Mouse (Mus musculus): ENCODE measurements around the gene Cfap36. TPM values are rescaled to one million over a fixed set of nuclear protein-coding genes. Genes with fewer than 3 reads are reported as not detected.
A peak's percentile ranks its signal among the peaks of the same experiment; 100 is the strongest.

Gene Cfap36
- polyA plus RNA-seq, 1 experiment from 2014 or later = 41.5 TPM

GRCm38 (mm10) chr11:29219055-29219454 is 28.2 kb downstream of the Cfap36 start:
- Histone ChIP-seq H3K36me3 (ENCODE audit: control insufficient read depth, insufficient read depth) (peaks cover 45% of the 10 kb centered on the region), H3K27me3 (ENCODE audit: control insufficient read depth, insufficient read depth, low read length) (no peaks in the 10 kb centered on the region), H3K9ac (ENCODE audit: low read length) (no peak overlapping the region), H3K27ac (ENCODE audit: low read length) (no peak overlapping the region), H3K4me1 (ENCODE audit: control insufficient read depth, insufficient read depth, low read length) (no peaks in the 10 kb centered on the region), H3K9me3 (replicated peaks; ENCODE audit: control insufficient read depth, low read length) (no peaks in the 10 kb centered on the region), H3K4me2 (ENCODE audit: low read depth, low read length) (no peak overlapping the region), H3K4me3 (ENCODE audit: low read length) (no peak overlapping the region)
- ATAC-seq (replicated peaks; ENCODE audit: extremely low read depth, insufficient read depth, low FRiP score) = no peak

- H3K4me2 ChIP-seq (ENCODE audit: low read depth, low read length) = no peak overlapping the region
- H3K4me1 ChIP-seq (ENCODE audit: control insufficient read depth, insufficient read depth, low read length) = no peaks in the 10 kb centered on the region
- no peak for ATAC-seq (replicated peaks; ENCODE audit: extremely low read depth, insufficient read depth, low FRiP score)
- peaks cover 36% of the 10 kb centered on the region for H3K36me3 ChIP-seq (ENCODE audit: control insufficient read depth, insufficient read depth)
- no peaks in the 10 kb centered on the region for H3K27me3 ChIP-seq (ENCODE audit: control insufficient read depth, insufficient read depth, low read length)
- H3K4me3 ChIP-seq (ENCODE audit: low read length) = no peak overlapping the region
- no peaks in the 10 kb centered on the region for H3K9me3 ChIP-seq (replicated peaks; ENCODE audit: control insufficient read depth, low read length)
- 82% methylated on average over 2 of the region's 2 CpGs for WGBS
- H3K27ac ChIP-seq (ENCODE audit: low read length) = no peak overlapping the region
- no peak overlapping the region for H3K9ac ChIP-seq (ENCODE audit: low read length)
These were observed 31.0 kb downstream of the Cfap36 start for GRCm38 (mm10) chr11:29216196-29216595.

- Histone ChIP-seq H3K36me3 (ENCODE audit: control insufficient read depth, insufficient read depth) (peaks cover 16% of the 10 kb centered on the region), H3K27ac (ENCODE audit: low read length) (no peak overlapping the region), H3K27me3 (ENCODE audit: control insufficient read depth, insufficient read depth, low read length) (no peaks in the 10 kb centered on the region), H3K9me3 (replicated peaks; ENCODE audit: control insufficient read depth, low read length) (no peaks in the 10 kb centered on the region), H3K4me1 (ENCODE audit: control insufficient read depth, insufficient read depth, low read length) (no peaks in the 10 kb centered on the region), H3K4me2 (ENCODE audit: low read depth, low read length) (no peak overlapping the region), H3K9ac (ENCODE audit: low read length) (no peak overlapping the region), H3K4me3 (ENCODE audit: low read length) (no peak overlapping the region)
- no peak for ATAC-seq (replicated peaks; ENCODE audit: extremely low read depth, insufficient read depth, low FRiP score)
- 95% methylated on average over 2 of the region's 2 CpGs for WGBS
These were observed 37.4 kb downstream of the Cfap36 start for GRCm38 (mm10) chr11:29209774-29210173.

- Histone ChIP-seq H3K36me3 (ENCODE audit: control insufficient read depth, insufficient read depth) (peaks cover 27% of the 10 kb centered on the region), H3K27ac (ENCODE audit: low read length) (no peak overlapping the region), H3K9ac (ENCODE audit: low read length) (no peak overlapping the region), H3K4me1 (ENCODE audit: control insufficient read depth, insufficient read depth, low read length) (no peaks in the 10 kb centered on the region), H3K4me3 (ENCODE audit: low read length) (no peak overlapping the region), H3K9me3 (replicated peaks; ENCODE audit: control insufficient read depth, low read length) (no peaks in the 10 kb centered on the region), H3K27me3 (ENCODE audit: control insufficient read depth, insufficient read depth, low read length) (no peaks in the 10 kb centered on the region), H3K4me2 (ENCODE audit: low read depth, low read length) (no peak overlapping the region)
- ATAC-seq (replicated peaks; ENCODE audit: extremely low read depth, insufficient read depth, low FRiP score) = no peak
- whole genome bisulfite sequencing = 76% methylated on average over 5 of the region's 5 CpGs
These were observed 43.6 kb downstream of the Cfap36 start for GRCm38 (mm10) chr11:29203653-29204052.

GRCm38 (mm10) chr11:29188981-29189380 is 58.2 kb downstream of the Cfap36 start:
- ATAC-seq (replicated peaks; ENCODE audit: extremely low read depth, insufficient read depth, low FRiP score) = no peak
- H3K4me1 ChIP-seq (ENCODE audit: control insufficient read depth, insufficient read depth, low read length) = no peaks in the 10 kb centered on the region; the same call in none of the 2 replicates
- no peaks in the 10 kb centered on the region for H3K27me3 ChIP-seq (ENCODE audit: control insufficient read depth, insufficient read depth, low read length)
- 82% methylated on average over 2 of the region's 2 CpGs for WGBS
- no peak overlapping the region for H3K4me2 ChIP-seq (ENCODE audit: low read depth, low read length)
- no peak overlapping the region for H3K27ac ChIP-seq (ENCODE audit: low read length)
- H3K9ac ChIP-seq (ENCODE audit: low read length) = no peak overlapping the region
- no peak overlapping the region for H3K4me3 ChIP-seq (ENCODE audit: low read length)
- H3K36me3 ChIP-seq (ENCODE audit: control insufficient read depth, insufficient read depth) = peaks cover 22% of the 10 kb centered on the region; the same call in 1 of the 2 replicates
- no peaks in the 10 kb centered on the region for H3K9me3 ChIP-seq (replicated peaks; ENCODE audit: control insufficient read depth, low read length)

GRCm38 (mm10) chr11:29181751-29182150 is 65.5 kb downstream of the Cfap36 start:
- Histone ChIP-seq H3K4me3 (ENCODE audit: low read length) (no peak overlapping the region), H3K9me3 (replicated peaks; ENCODE audit: control insufficient read depth, low read length) (no peaks in the 10 kb centered on the region), H3K9ac (ENCODE audit: low read length) (no peak overlapping the region), H3K27me3 (ENCODE audit: control insufficient read depth, insufficient read depth, low read length) (no peaks in the 10 kb centered on the region), H3K4me1 (ENCODE audit: control insufficient read depth, insufficient read depth, low read length) (peaks cover 13% of the 10 kb centered on the region), H3K36me3 (ENCODE audit: control insufficient read depth, insufficient read depth) (peaks cover 19% of the 10 kb centered on the region; the same call in 1 of the 2 replicates), H3K27ac (ENCODE audit: low read length) (peak overlapping the region; percentile 61), H3K4me2 (ENCODE audit: low read depth, low read length) (peak overlapping the region; percentile 36)
- no peak; the same call in 1 of the 2 replicates for ATAC-seq (replicated peaks; ENCODE audit: extremely low read depth, insufficient read depth, low FRiP score)
- WGBS = 42% methylated on average over 5 of the region's 5 CpGs

- Histone ChIP-seq H3K36me3 (ENCODE audit: control insufficient read depth, insufficient read depth) (peaks cover 9% of the 10 kb centered on the region; the same call in 1 of the 2 replicates), H3K4me2 (ENCODE audit: low read depth, low read length) (no peak overlapping the region), H3K9ac (ENCODE audit: low read length) (no peak overlapping the region), H3K27ac (ENCODE audit: low read length) (peak overlapping the region; percentile 13; the same call in 1 of the 2 replicates), H3K4me3 (ENCODE audit: low read length) (no peak overlapping the region), H3K9me3 (replicated peaks; ENCODE audit: control insufficient read depth, low read length) (no peaks in the 10 kb centered on the region), H3K27me3 (ENCODE audit: control insufficient read depth, insufficient read depth, low read length) (no peaks in the 10 kb centered on the region), H3K4me1 (ENCODE audit: control insufficient read depth, insufficient read depth, low read length) (peaks cover 13% of the 10 kb centered on the region)
- no peak for ATAC-seq (replicated peaks; ENCODE audit: extremely low read depth, insufficient read depth, low FRiP score)
- 49% methylated on average over 3 of the region's 3 CpGs for WGBS
These were observed 66.6 kb downstream of the Cfap36 start for GRCm38 (mm10) chr11:29180657-29181056.

GRCm38 (mm10) chr11:29179319-29179718 is 67.9 kb downstream of the Cfap36 start:
- ATAC-seq (replicated peaks; ENCODE audit: extremely low read depth, insufficient read depth, low FRiP score) = no peak
- H3K36me3 ChIP-seq (ENCODE audit: control insufficient read depth, insufficient read depth) = peaks cover 9% of the 10 kb centered on the region; the same call in 1 of the 2 replicates
- peaks cover 13% of the 10 kb centered on the region for H3K4me1 ChIP-seq (ENCODE audit: control insufficient read depth, insufficient read depth, low read length)
- no peak overlapping the region for H3K9ac ChIP-seq (ENCODE audit: low read length)
- H3K4me3 ChIP-seq (ENCODE audit: low read length) = no peak overlapping the region
- H3K4me2 ChIP-seq (ENCODE audit: low read depth, low read length) = no peak overlapping the region
- no peak overlapping the region for H3K27ac ChIP-seq (ENCODE audit: low read length)
- H3K9me3 ChIP-seq (replicated peaks; ENCODE audit: control insufficient read depth, low read length) = no peaks in the 10 kb centered on the region
- no peaks in the 10 kb centered on the region for H3K27me3 ChIP-seq (ENCODE audit: control insufficient read depth, insufficient read depth, low read length)
- WGBS = 93% methylated on average over 1 of the region's 1 CpGs

- H3K27ac ChIP-seq (ENCODE audit: low read length) = peak overlapping the region; percentile 95
These were observed 73.3 kb downstream of the Cfap36 start for GRCm38 (mm10) chr11:29173706-29174436.

More at GRCm38 (mm10) chr11:29173706-29174436, 73.3 kb downstream of the Cfap36 start:
- Histone ChIP-seq H3K4me2 (ENCODE audit: low read depth, low read length) (peak overlapping the region; percentile 92), H3K4me3 (ENCODE audit: low read length) (peak overlapping the region; percentile 100), H3K9me3 (replicated peaks; ENCODE audit: control insufficient read depth, low read length) (no peaks in the 10 kb centered on the region), H3K4me1 (ENCODE audit: control insufficient read depth, insufficient read depth, low read length) (peaks cover 8% of the 10 kb centered on the region), H3K9ac (ENCODE audit: low read length) (peak overlapping the region; percentile 99), H3K36me3 (ENCODE audit: control insufficient read depth, insufficient read depth) (no peaks in the 10 kb centered on the region), H3K27me3 (ENCODE audit: control insufficient read depth, insufficient read depth, low read length) (no peaks in the 10 kb centered on the region)
- WGBS = 1% methylated on average over 13 of the region's 13 CpGs
- no peak for ATAC-seq (replicated peaks; ENCODE audit: extremely low read depth, insufficient read depth, low FRiP score)
